Mouse (Mus musculus): ENCODE results near the gene Mcur1. TPM values are rescaled to one million over a fixed set of nuclear protein-coding genes. Genes with fewer than 3 reads are reported as not detected.

Gene Mcur1
- total RNA-seq, 2 experiments from 2014 or later = 21.5 to 22.5 TPM

GRCm38 (mm10) chr13:43493725-43494124, 66.3 kb downstream of the Mcur1 start:
- peak in 1 of 2 experiments; percentile 23 for DNase-seq (ENCODE audit: low spot score in 2 of 2)

- peak in 1 of 2 experiments; percentile 27 for DNase-seq (ENCODE audit: low spot score in 2 of 2)
These were observed 66.9 kb downstream of the Mcur1 start for GRCm38 (mm10) chr13:43493058-43493481.

Other genes with a start within 250 kb of the Mcur1 start
- gene Sirt5, start 194.7 kb downstream of the Mcur1 start, total RNA-seq (2021) = 10 to 100 TPM; 22.2 to 22.7 TPM
- gene Nol7, start 161.8 kb downstream of the Mcur1 start, total RNA-seq (2021) = 10 to 100 TPM; 69.4 to 74.4 TPM
- gene Ranbp9, start 78.9 kb downstream of the Mcur1 start, total RNA-seq (2021) = 10 to 100 TPM; 86.0 to 88.0 TPM
- 10 to 100 TPM; 33.3 to 35.9 TPM for gene Rnf182, start 55.5 kb upstream of the Mcur1 start, total RNA-seq (2021)
- 10 to 100 TPM; 10.1 to 10.8 TPM for gene Cd83, start 224.6 kb upstream of the Mcur1 start, total RNA-seq (2021)

Data from layer of hippocampus, adult 18-20 months (tissue).